Mouse (Mus musculus) CD4-positive naive resting alpha-beta T cell, adult 57 days (primary cell): ENCODE data around the gene Pik3ap1. TPM values are rescaled to one million over a fixed set of nuclear protein-coding genes. Genes with fewer than 3 reads are reported as not detected.

Experiments
- total RNA-seq: library from RNA; stranded (reverse); gene quantifications from one replicate; pipeline ENCODE4 v1.2.4, GENCODE M21; 2023

Pik3ap1 gene
- total RNA-seq: 13.9 TPM

DNA sequence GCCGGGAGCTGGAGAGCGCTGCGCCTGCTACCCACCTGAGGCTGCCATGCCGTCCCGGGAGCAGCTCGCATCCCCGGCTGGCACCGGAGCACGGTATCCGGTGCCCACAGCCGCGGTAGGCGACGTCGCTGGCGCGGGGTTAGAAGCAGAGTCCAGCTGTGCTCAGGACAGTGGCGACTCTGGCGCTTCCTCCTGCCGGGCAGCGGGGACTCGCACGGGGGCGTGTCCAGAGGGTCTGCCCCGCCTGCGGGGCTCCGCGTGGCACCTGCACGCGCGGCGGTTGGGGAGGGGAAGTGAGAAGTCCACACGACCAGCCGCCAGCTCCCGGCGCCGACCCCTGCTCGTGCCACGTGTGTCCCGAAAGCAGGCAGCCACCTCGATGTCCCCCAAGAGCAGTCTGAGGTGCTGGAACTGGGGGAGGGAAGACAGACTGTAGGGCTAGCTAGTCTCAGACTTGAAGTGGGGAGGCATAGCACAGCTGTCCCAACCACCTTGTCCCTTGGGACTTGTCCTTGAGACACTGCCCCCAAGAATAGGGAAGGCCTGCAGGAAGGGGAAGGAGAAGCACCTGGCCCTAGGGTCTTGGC is at the start of gene Pik3ap1:
Gene Pik3ap1, minus strand, starts transcription at position 181 of the 587 bp plus-strand sequence.

DNA sequence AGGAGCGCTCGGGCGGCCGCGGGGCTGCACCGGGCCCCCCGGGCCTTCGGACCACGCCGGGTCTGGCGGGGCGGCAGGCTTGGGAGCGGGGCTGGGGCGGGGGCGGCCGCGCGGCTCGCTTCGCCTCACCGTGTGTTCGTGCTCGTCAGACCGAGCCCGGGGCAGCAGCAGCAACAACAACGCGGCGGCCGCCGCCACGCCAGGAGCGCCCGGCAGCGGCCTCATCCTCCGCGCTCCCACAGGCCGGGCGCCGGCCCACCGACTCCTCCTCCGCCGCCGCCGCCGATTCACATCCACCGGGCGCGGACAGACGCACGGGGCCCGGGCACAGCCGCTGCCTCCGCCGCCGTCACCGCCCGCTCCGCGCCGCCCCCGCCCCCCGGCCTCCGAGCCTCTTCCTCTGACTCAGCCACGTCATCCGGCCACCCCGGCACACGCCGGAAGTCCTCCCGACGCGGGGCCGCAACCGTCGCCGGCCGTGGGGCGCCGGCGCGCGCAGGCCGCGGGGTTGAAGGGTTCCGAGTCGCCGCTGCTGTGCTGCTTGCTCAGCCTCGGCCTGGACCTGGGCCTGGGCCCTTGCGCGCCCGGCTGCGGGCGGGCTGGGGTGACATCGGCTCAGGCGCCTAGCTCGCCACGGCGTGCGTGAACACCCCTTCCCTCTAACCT is 121.1 kb downstream of the Pik3ap1 start, which contains the start of gene Tm9sf3:
Gene Tm9sf3, minus strand, starts transcription at position 368 of the 666 bp plus-strand sequence.

Other genes with a start within 250 kb of the Pik3ap1 start
- not detected for gene Tll2, start 178.3 kb downstream of the Pik3ap1 start, total RNA-seq
- gene Tm9sf3, start 121.1 kb downstream of the Pik3ap1 start, total RNA-seq: 89.3 TPM
- 30.7 TPM for gene Lcor, start 97.5 kb upstream of the Pik3ap1 start, total RNA-seq
- 33.1 TPM for gene Gm340, start 197.3 kb upstream of the Pik3ap1 start, total RNA-seq